Mouse (Mus musculus): ENCODE results near the gene Cd300c. TPM values are rescaled to one million over a fixed set of nuclear protein-coding genes. Genes with fewer than 3 reads are reported as not detected.

The Cd300c gene
- total and polyA plus RNA-seq, 2 experiments, result 0.24 TPM; not detected in 1

DNA sequence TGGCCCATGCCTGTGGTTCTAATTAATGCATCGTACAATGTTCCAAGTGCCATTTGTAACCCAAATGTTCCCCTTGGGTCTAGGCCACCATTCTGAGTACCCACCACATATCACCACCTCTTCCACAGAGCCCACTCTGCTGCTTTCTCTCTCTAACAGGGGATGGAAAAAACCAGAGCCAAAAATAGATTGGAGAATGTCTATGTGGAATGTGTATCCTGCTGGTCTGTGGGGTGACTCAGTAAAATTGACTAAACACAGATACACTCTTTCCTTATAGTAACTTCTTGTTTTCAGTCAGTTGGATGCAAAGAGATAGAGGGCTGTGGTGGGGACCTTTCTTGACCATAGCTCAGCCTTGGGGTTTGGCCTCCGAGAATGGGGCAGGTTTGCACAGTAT is 39.4 kb downstream of the Cd300c start:
- TF ChIP-seq POLR2A (IDR thresholded peaks at IDR 0.05; ENCODE audit: extremely low read depth, insufficient read depth, low read length), result no peak
- no peak for TF ChIP-seq CTCF (IDR thresholded peaks at IDR 0.05; ENCODE audit: low read depth, low read length)
- Histone ChIP-seq H3K36me3 (ENCODE audit: control insufficient read depth, insufficient read depth, low read length) (no peaks in the 10 kb centered on the region), H3K27ac (replicated peaks; ENCODE audit: insufficient read depth, low read depth, low read length) (no peak overlapping the region), H3K4me1 (ENCODE audit: control insufficient read depth, insufficient read depth, low read length) (no peaks in the 10 kb centered on the region), H3K9ac (ENCODE audit: low read depth, low read length) (no peak overlapping the region), H3K79me2 (ENCODE audit: control insufficient read depth, insufficient read depth, low read length) (no peaks in the 10 kb centered on the region), H3K4me3 (ENCODE audit: insufficient read depth, low read depth, low read length) (no peak overlapping the region), H3K27me3 (ENCODE audit: control insufficient read depth, insufficient read depth, low read length) (no peaks in the 10 kb centered on the region)
- 91% methylated on average over 2 of the region's 2 CpGs for WGBS
- DNase-seq (ENCODE audit: extremely low read depth, low read depth, low spot score), result no peak

DNA sequence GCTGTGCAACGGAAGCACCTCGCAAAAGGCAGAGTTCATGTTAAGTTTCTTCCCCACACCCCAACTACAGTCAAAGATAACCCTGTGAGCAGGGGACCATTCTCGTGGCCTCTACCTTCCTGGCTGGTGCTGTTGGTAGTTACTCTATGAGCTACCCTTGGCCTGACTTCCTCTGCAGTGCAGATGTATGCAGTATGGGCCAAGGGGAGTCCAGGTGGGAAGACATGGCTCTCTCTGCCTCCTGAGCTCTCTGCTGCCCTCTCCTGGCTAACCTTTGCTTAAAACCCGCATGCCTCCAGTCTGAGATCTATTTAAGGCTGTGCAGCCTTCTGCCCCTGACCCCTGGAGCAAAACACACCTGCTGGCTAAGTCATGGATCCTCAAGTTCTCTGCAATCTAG is 45.0 kb downstream of the Cd300c start:
- H3K4me3 ChIP-seq (ENCODE audit: insufficient read depth, low read depth, low read length), result no peak overlapping the region
- DNase-seq (ENCODE audit: extremely low read depth, low read depth, low spot score), result no peak
- H3K4me1 ChIP-seq (ENCODE audit: control insufficient read depth, insufficient read depth, low read length), result no peaks in the 10 kb centered on the region
- no peaks in the 10 kb centered on the region for H3K79me2 ChIP-seq (ENCODE audit: control insufficient read depth, insufficient read depth, low read length)
- H3K36me3 ChIP-seq (ENCODE audit: control insufficient read depth, insufficient read depth, low read length), result no peaks in the 10 kb centered on the region
- WGBS, result 72% methylated on average over 4 of the region's 4 CpGs
- H3K27ac ChIP-seq (replicated peaks; ENCODE audit: insufficient read depth, low read depth, low read length), result no peak overlapping the region
- no peaks in the 10 kb centered on the region for H3K27me3 ChIP-seq (ENCODE audit: control insufficient read depth, insufficient read depth, low read length)
- no peak overlapping the region for H3K9ac ChIP-seq (ENCODE audit: low read depth, low read length)
- TF ChIP-seq CTCF (IDR thresholded peaks at IDR 0.05; ENCODE audit: low read depth, low read length), result peak; percentile 65
- TF ChIP-seq POLR2A (IDR thresholded peaks at IDR 0.05; ENCODE audit: extremely low read depth, insufficient read depth, low read length), result no peak

- WGBS, result 89% methylated on average over 4 of the region's 4 CpGs
- Histone ChIP-seq H3K27me3 (ENCODE audit: control insufficient read depth, insufficient read depth, low read length) (no peaks in the 10 kb centered on the region), H3K4me1 (ENCODE audit: control insufficient read depth, insufficient read depth, low read length) (no peaks in the 10 kb centered on the region), H3K36me3 (ENCODE audit: control insufficient read depth, insufficient read depth, low read length) (no peaks in the 10 kb centered on the region), H3K27ac (replicated peaks; ENCODE audit: insufficient read depth, low read depth, low read length) (no peak overlapping the region), H3K9ac (ENCODE audit: low read depth, low read length) (no peak overlapping the region), H3K4me3 (ENCODE audit: insufficient read depth, low read depth, low read length) (no peak overlapping the region), H3K79me2 (ENCODE audit: control insufficient read depth, insufficient read depth, low read length) (no peaks in the 10 kb centered on the region)
- no peak for DNase-seq (ENCODE audit: extremely low read depth, low read depth, low spot score)
- TF ChIP-seq CTCF (IDR thresholded peaks at IDR 0.05; ENCODE audit: low read depth, low read length), result no peak
- TF ChIP-seq POLR2A (IDR thresholded peaks at IDR 0.05; ENCODE audit: extremely low read depth, insufficient read depth, low read length), result no peak
Observed at GRCm38 (mm10) chr11:114922439-114922838, 46.5 kb downstream of the Cd300c start.

DNA sequence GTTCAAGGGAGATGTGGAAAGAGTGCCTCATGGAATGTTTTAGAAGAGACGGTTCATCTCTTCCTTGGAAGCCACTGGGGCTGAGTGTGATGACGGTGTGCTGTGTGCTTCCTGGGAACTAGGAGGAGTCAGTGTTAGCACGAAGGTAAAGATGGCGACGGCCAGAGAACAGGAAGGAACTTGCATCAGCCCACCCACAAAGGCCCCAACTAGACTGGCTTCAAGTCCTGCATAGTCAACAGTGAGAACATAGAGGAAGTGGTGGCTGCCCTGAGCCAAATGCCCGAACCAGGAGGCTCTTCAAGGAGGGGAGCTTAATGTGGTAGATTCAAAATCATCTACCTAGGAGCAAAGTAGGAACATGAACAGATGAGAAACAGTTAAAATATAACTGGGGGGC is 51.8 kb downstream of the Cd300c start:
- TF ChIP-seq POLR2A (IDR thresholded peaks at IDR 0.05; ENCODE audit: extremely low read depth, insufficient read depth, low read length) (no peak), CTCF (IDR thresholded peaks at IDR 0.05; ENCODE audit: low read depth, low read length) (no peak)
- no peak overlapping the region for H3K4me3 ChIP-seq (ENCODE audit: insufficient read depth, low read depth, low read length)
- WGBS, result 70% methylated on average over 6 of the region's 6 CpGs
- H3K9ac ChIP-seq (ENCODE audit: low read depth, low read length), result no peak overlapping the region
- no peak for DNase-seq (ENCODE audit: extremely low read depth, low read depth, low spot score)
- H3K79me2 ChIP-seq (ENCODE audit: control insufficient read depth, insufficient read depth, low read length), result no peaks in the 10 kb centered on the region
- H3K4me1 ChIP-seq (ENCODE audit: control insufficient read depth, insufficient read depth, low read length), result no peaks in the 10 kb centered on the region
- no peaks in the 10 kb centered on the region for H3K27me3 ChIP-seq (ENCODE audit: control insufficient read depth, insufficient read depth, low read length)
- H3K36me3 ChIP-seq (ENCODE audit: control insufficient read depth, insufficient read depth, low read length), result no peaks in the 10 kb centered on the region
- no peak overlapping the region for H3K27ac ChIP-seq (replicated peaks; ENCODE audit: insufficient read depth, low read depth, low read length)

GRCm38 (mm10) chr11:114914978-114915377 is 54.0 kb downstream of the Cd300c start:
- no peaks in the 10 kb centered on the region for H3K4me1 ChIP-seq (ENCODE audit: control insufficient read depth, insufficient read depth, low read length)
- no peaks in the 10 kb centered on the region for H3K79me2 ChIP-seq (ENCODE audit: control insufficient read depth, insufficient read depth, low read length)
- H3K4me3 ChIP-seq (ENCODE audit: insufficient read depth, low read depth, low read length), result no peak overlapping the region
- no peak overlapping the region for H3K27ac ChIP-seq (replicated peaks; ENCODE audit: insufficient read depth, low read depth, low read length)
- TF ChIP-seq CTCF (IDR thresholded peaks at IDR 0.05; ENCODE audit: low read depth, low read length) (no peak), POLR2A (IDR thresholded peaks at IDR 0.05; ENCODE audit: extremely low read depth, insufficient read depth, low read length) (no peak)
- peak; percentile 28 for DNase-seq (ENCODE audit: extremely low read depth, low read depth, low spot score)
- WGBS, result 36% methylated on average over 7 of the region's 7 CpGs
- H3K9ac ChIP-seq (ENCODE audit: low read depth, low read length), result no peak overlapping the region
- H3K27me3 ChIP-seq (ENCODE audit: control insufficient read depth, insufficient read depth, low read length), result no peaks in the 10 kb centered on the region
- H3K36me3 ChIP-seq (ENCODE audit: control insufficient read depth, insufficient read depth, low read length), result no peaks in the 10 kb centered on the region

DNA sequence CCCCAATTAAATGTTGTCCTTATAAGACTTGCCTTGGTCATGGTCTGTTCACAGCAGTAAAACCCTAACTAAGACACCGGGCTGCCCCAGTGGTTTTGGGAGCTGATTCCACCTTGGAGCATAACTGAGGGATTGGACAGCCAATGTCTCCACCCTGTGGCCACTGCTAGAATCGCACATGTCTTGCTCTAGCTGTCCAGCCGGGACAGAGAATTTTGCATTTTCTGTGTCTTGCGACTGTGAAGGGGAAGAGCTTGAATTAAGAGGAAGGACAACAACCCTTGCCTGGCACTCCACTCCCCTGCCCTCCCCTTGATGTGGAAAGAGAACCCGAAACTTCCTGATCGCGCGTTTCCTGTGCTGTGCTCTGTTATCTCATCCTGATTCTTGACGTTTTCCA is 56.1 kb downstream of the Cd300c start:
- Histone ChIP-seq H3K9ac (ENCODE audit: low read depth, low read length) (no peak overlapping the region), H3K36me3 (ENCODE audit: control insufficient read depth, insufficient read depth, low read length) (no peaks in the 10 kb centered on the region), H3K27me3 (ENCODE audit: control insufficient read depth, insufficient read depth, low read length) (no peaks in the 10 kb centered on the region), H3K27ac (replicated peaks; ENCODE audit: insufficient read depth, low read depth, low read length) (no peak overlapping the region), H3K4me1 (ENCODE audit: control insufficient read depth, insufficient read depth, low read length) (no peaks in the 10 kb centered on the region), H3K79me2 (ENCODE audit: control insufficient read depth, insufficient read depth, low read length) (no peaks in the 10 kb centered on the region), H3K4me3 (ENCODE audit: insufficient read depth, low read depth, low read length) (no peak overlapping the region)
- DNase-seq (ENCODE audit: extremely low read depth, low read depth, low spot score), result peak; percentile 50
- 8% methylated on average over 9 of the region's 9 CpGs for WGBS
- TF ChIP-seq CTCF (IDR thresholded peaks at IDR 0.05; ENCODE audit: low read depth, low read length) (peak; percentile 90), POLR2A (IDR thresholded peaks at IDR 0.05; ENCODE audit: extremely low read depth, insufficient read depth, low read length) (no peak)

Data from liver, adult 2 months (tissue).